Mouse (Mus musculus) ovary, adult 18-20 months (tissue): Measurements from ENCODE around the gene Zfp987.
"Not testable (repeated sequence)": the region's sequence is repeated elsewhere in the genome, so short reads cannot be mapped to it uniquely, and the experiment has no call there.

Experiments
- DNase-seq: peaks from one replicate; pipeline ENCODE4 v3.0.0; 2022; ENCODE audit warnings: low spot score, mixed read lengths

Gene Zfp987

DNA sequence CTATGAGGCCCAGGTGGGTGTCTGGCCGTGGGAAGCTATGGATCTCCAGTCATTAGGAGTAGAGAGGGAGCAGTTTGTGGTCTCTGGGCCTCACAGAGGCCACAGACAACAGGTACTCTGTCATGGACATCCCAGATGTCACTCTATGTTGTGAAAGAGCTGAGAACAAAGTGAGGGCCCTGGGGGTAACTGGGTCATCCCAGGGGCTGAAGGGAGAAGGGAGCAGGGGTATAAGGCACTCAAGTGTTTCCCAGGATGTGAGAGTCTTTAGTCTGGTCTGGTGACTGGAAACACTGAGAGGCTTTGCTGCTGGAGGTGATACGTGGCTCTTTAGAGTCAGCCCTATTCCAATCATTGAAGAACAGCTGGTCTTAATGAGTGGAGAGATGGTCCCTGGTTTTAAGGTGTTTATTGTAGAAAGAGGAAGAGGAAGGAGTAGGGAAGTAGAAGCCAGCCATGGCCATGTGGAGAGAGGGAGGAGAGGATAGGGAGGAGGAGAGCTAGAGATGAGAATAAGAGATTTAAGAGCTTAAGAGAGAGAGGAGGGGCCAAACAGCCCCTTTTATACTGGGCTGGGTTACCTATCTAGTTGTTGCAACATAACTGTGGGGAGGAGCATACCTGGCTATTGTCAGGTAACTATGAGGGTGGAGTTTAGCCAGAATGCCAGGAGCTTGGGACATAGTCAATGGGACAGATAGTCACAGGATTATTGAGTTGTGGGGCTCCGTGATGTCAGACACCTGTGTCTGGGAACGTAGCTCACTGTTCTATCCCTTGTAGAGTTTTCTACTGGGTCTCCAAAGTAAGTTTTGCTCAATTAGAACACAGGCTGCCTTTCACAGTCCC, 76.5 kb downstream of the Zfp987 start:
- not testable (repeated sequence) for DNase-seq
